Mouse (Mus musculus) spleen, adult 2 months (tissue): Measurements from ENCODE around the gene Nrip1. TPM values are rescaled to one million over a fixed set of nuclear protein-coding genes. Genes with fewer than 3 reads are reported as not detected.
A peak's percentile ranks its signal among the peaks of the same experiment; 100 is the strongest.

ENCODE experiments used
- DNase-seq, 2 experiments: peaks; one replicate each; pipeline versions ENCODE4 v3.0.0 to v3.0.0-alpha.2; 2012 to 2021; ENCODE audit warnings: low spot score in 2 of 2, low read depth in 1 of 2
- H3K27ac ChIP-seq: fragments of 200-500 bp; 2 replicates; pipeline ENCODE4 v1.5.1; 2012; ENCODE audit warnings: low read length, inconsistent platforms; ENCODE audit not compliant: insufficient read depth
- H3K27me3 ChIP-seq: fragments of 200-500 bp; 2 replicates; pipeline ENCODE4 v1.6.1; 2012; ENCODE audit warnings: mild to moderate bottlenecking, moderate library complexity, low read length, inconsistent platforms; ENCODE audit not compliant: control insufficient read depth, insufficient read depth
- H3K36me3 ChIP-seq: fragments of 200-500 bp; 2 replicates; pipeline ENCODE4 v1.6.1; 2012; ENCODE audit warnings: mild to moderate bottlenecking, low read length, inconsistent platforms; ENCODE audit not compliant: control insufficient read depth, insufficient read depth
- H3K4me1 ChIP-seq: fragments of 200-500 bp; 2 replicates; pipeline ENCODE4 v1.6.1; 2011; ENCODE audit warnings: inconsistent platforms; ENCODE audit not compliant: control insufficient read depth, insufficient read depth, insufficient read length
- H3K4me3 ChIP-seq: fragments of 200-500 bp; 2 replicates; pipeline ENCODE4 v1.5.1; 2011; ENCODE audit warnings: mild to moderate bottlenecking, inconsistent platforms; ENCODE audit not compliant: insufficient read depth, insufficient read length; ENCODE audit errors: extremely low read depth
- CTCF ChIP-seq: fragments of 200-500 bp; IDR thresholded peaks from 2 replicates; pipeline ENCODE4 v1.5.1; 2011; ENCODE audit warnings: mild to moderate bottlenecking, inconsistent platforms; ENCODE audit not compliant: insufficient read depth, insufficient read length, insufficient replicate concordance; ENCODE audit errors: extremely low read depth
- POLR2A ChIP-seq: fragments of 200-500 bp; IDR thresholded peaks from 2 replicates; pipeline ENCODE4 v1.6.1; 2011; ENCODE audit warnings: low read depth, low read length, inconsistent platforms
- WGBS: fragments of 180-500 bp; shearing (Covaris S2); methylation state at CpG from one replicate; pipeline ENCODE4 v1.1.7; 2018; 5-methylcytosine and 5-hydroxymethylcytosine counted together
- polyA plus RNA-seq: library from polyadenylated mRNA; depleted of rRNA; stranded (reverse); fragments of >200 nt; gene quantifications from 2 replicates; pipeline ENCODE4 v1.2.3, GENCODE M21; 2012

The Nrip1 gene
- polyA plus RNA-seq, 1 experiment: 4.5 TPM

- H3K36me3 ChIP-seq: no peaks in the 10 kb centered on the region
- no peaks in the 10 kb centered on the region for H3K4me1 ChIP-seq
- 89% methylated on average over 1 of the region's 1 CpGs for WGBS
- no peak overlapping the region for H3K27ac ChIP-seq
- no peaks in the 10 kb centered on the region for H3K27me3 ChIP-seq
- no peak overlapping the region for H3K4me3 ChIP-seq
- TF ChIP-seq CTCF (no peak), POLR2A (no peak)
- no peak for DNase-seq
These were observed 22.9 kb upstream of the Nrip1 start for GRCm38 (mm10) chr16:76396512-76396911.

- TF ChIP-seq POLR2A (no peak), CTCF (no peak)
- no peak for DNase-seq
- Histone ChIP-seq H3K27me3 (no peaks in the 10 kb centered on the region), H3K36me3 (no peaks in the 10 kb centered on the region), H3K27ac (no peak overlapping the region), H3K4me3 (no peak overlapping the region), H3K4me1 (no peaks in the 10 kb centered on the region)
- WGBS: 90% methylated on average over 3 of the region's 3 CpGs
These were observed 19.6 kb upstream of the Nrip1 start for GRCm38 (mm10) chr16:76393267-76393666.

GRCm38 (mm10) chr16:76386496-76386895 lies 12.9 kb upstream of the Nrip1 start:
- no peak for DNase-seq
- H3K36me3 ChIP-seq: no peaks in the 10 kb centered on the region
- H3K4me3 ChIP-seq: no peak overlapping the region
- no peaks in the 10 kb centered on the region for H3K4me1 ChIP-seq
- TF ChIP-seq CTCF: no peak
- no peak for TF ChIP-seq POLR2A
- no peak overlapping the region for H3K27ac ChIP-seq
- 86% methylated on average over 5 of the region's 5 CpGs for whole genome bisulfite sequencing
- no peaks in the 10 kb centered on the region for H3K27me3 ChIP-seq

- H3K4me3 ChIP-seq: no peak overlapping the region
- 92% methylated on average over 4 of the region's 4 CpGs for WGBS
- DNase-seq: no peak
- TF ChIP-seq POLR2A (no peak), CTCF (no peak)
- no peaks in the 10 kb centered on the region for H3K27me3 ChIP-seq
- no peaks in the 10 kb centered on the region for H3K36me3 ChIP-seq
- no peak overlapping the region for H3K27ac ChIP-seq
- H3K4me1 ChIP-seq: no peaks in the 10 kb centered on the region
These were observed 12.4 kb upstream of the Nrip1 start for GRCm38 (mm10) chr16:76386071-76386470.

- Histone ChIP-seq H3K36me3 (no peaks in the 10 kb centered on the region), H3K4me1 (no peaks in the 10 kb centered on the region; the same call in 1 of the 2 replicates), H3K27ac (no peak overlapping the region), H3K27me3 (no peaks in the 10 kb centered on the region), H3K4me3 (no peak overlapping the region)
- no peak for TF ChIP-seq POLR2A
- TF ChIP-seq CTCF: no peak
- no peak for DNase-seq
- WGBS: 75% methylated on average over 3 of the region's 3 CpGs
These were observed 3.6 kb upstream of the Nrip1 start for GRCm38 (mm10) chr16:76377211-76377610.

- TF ChIP-seq CTCF: no peak
- Histone ChIP-seq H3K27ac (no peak overlapping the region), H3K36me3 (no peaks in the 10 kb centered on the region), H3K27me3 (no peaks in the 10 kb centered on the region), H3K4me1 (no peaks in the 10 kb centered on the region; the same call in 1 of the 2 replicates), H3K4me3 (no peak overlapping the region)
- WGBS: 94% methylated on average over 8 of the region's 8 CpGs
- DNase-seq: no peak
These were observed 3.0 kb upstream of the Nrip1 start for GRCm38 (mm10) chr16:76376661-76377060.

DNA sequence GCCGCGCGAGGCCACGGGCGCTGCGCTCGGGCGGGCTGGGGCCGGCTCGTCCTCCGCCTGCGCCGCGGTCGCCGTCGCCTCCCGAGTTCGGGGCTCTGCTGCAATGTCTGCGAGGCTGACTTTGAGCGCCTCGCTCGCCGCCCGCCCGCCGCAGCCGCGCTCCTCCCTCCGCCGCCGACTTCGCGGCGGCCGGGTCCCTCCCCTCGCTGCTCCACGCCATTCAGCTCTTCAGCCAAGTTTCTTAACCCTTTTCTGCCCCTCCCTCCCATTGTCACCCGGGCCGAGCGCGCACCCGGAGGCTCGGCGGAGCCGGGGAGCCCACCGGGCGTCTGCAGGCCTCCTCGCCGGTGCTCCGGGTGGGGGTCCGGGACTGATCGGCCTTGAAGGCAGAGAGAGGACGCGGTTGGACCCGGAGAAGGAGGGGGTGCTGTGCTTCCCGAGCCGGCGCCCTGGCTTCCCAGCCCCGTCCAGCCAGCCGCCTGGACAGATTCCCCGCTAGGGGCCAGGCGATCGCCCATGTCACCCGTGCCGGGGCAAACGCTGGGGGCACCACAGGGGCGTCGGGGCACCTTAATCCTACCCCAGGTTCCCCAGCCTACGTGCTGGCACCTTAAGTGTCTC lies 576 bp downstream of the Nrip1 start:
- WGBS: under 1% methylated on average over 67 of the region's 70 CpGs
- H3K27me3 ChIP-seq: no peaks in the 10 kb centered on the region
- TF ChIP-seq CTCF (peak; percentile 11; the same call in 1 of the 2 replicates), POLR2A (peak; percentile 65)
- H3K27ac ChIP-seq: peak overlapping the region; percentile 90
- H3K4me1 ChIP-seq: no peaks in the 10 kb centered on the region; the same call in 1 of the 2 replicates
- H3K36me3 ChIP-seq: no peaks in the 10 kb centered on the region
- peak; percentile 61 to 75 for DNase-seq
- H3K4me3 ChIP-seq: peak overlapping the region; percentile 93
